Mouse (Mus musculus) brain, adult 10 weeks (tissue): Measurements from ENCODE around the gene Prm1. TPM values are rescaled to one million over a fixed set of nuclear protein-coding genes. Genes with fewer than 3 reads are reported as not detected.

Experiments
- polyA plus RNA-seq: library from polyadenylated mRNA; stranded (reverse); fragments of 350-450 nt; fragmentation: Illumina TruSeq; extraction: RNeasy Lipid Tissue Mini Kit (QIAGEN cat#74804); gene quantifications from one replicate; pipeline ENCODE4 v1.2.3, GENCODE M21; 2015; ENCODE audit warnings: low read depth, low replicate concordance

Gene Prm1
- 1.4 TPM for polyA plus RNA-seq

GRCm38 (mm10) chr16:10805789-10806527, at the start of gene Prm1:
Gene Prm1, minus strand, starts transcription at chr16:10805839.

GRCm38 (mm10) chr16:10834911-10835587, 29.4 kb upstream of the Prm1 start, which contains the start of gene Rmi2:
Gene Rmi2, plus strand, starts transcription at chr16:10835059.

GRCm38 (mm10) chr16:10812865-10813371, 7.3 kb upstream of the Prm1 start, which contains the start of gene Gm11172:
Gene Gm11172, plus strand, starts transcription at chr16:10812915.

DNA sequence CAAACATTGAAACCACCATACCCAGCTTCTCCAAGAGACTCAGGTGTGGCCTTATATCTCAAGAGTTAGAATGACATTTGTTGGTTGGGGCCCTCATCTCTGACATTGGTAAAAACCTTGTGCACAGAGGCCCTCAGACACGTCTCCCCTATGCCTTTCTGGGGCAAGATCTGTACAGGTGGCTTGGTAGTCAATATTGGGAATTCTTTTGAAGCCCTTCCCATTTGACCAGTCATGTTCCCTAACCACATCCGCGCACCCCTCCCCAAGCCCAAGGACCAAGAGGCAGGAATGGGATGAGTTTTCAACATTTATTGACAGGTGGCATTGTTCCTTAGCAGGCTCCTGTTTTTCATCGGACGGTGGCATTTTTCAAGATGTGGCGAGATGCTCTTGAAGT, 9.6 kb downstream of the Prm1 start, which contains the start of gene Prm2:
Gene Prm2 (minus strand): TSS at position 101 of the 400 bp plus-strand sequence.

GRCm38 (mm10) chr16:10790702-10791101, 14.9 kb downstream of the Prm1 start, which contains the start of gene Prm3:
Gene Prm3, minus strand, starts transcription at chr16:10790914.

DNA sequence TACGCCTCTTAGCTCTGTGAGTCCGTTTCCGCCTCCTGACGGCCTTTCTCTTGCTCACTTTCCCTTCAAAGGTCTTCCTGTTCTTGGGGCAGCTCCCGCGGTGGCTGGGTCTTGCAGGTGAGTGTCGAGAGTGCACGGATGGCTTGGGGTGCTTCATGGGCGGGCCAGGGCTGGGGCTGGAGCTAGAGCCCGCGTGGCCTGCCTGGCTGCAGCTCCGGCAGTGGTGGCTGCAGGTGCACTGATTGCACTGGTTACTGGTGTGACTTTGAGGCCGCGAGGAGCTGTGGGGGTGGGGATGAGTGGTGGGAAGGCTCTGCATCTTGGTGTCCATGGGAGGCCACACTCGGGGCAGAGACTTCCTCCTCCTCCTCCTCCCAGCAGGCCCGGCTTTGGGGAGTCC, 17.4 kb downstream of the Prm1 start, which contains the start of gene Tnp2:
Gene Tnp2 (minus strand): TSS at position 390 of the 400 bp plus-strand sequence.

GRCm38 (mm10) chr16:10785371-10786231, 20.0 kb downstream of the Prm1 start, which contains the start of gene Socs1:
Gene Socs1, minus strand, starts transcription at chr16:10785536.

Other genes starting within 250 kb of the Prm1 start
- gene Socs1, start 20.3 kb downstream of the Prm1 start, polyA plus RNA-seq: 0.42 TPM
- not detected for gene Tnp2, start 17.2 kb downstream of the Prm1 start, polyA plus RNA-seq
- not detected for gene Prm3, start 14.9 kb downstream of the Prm1 start, polyA plus RNA-seq
- gene Prm2, start 9.7 kb downstream of the Prm1 start, polyA plus RNA-seq: 1.2 TPM
- gene Gm11172, start 7.1 kb upstream of the Prm1 start, polyA plus RNA-seq: not detected
- gene Rmi2, start 29.2 kb upstream of the Prm1 start, polyA plus RNA-seq: 0.12 TPM